Mouse (Mus musculus) ES-E14 (cell line): ENCODE measurements around the gene Fuca2.

Experiments
- CHD2 ChIP-seq: IDR thresholded peaks from 2 replicates; pipeline ENCODE4 v1.6.1; 2014; ENCODE audit warnings: mild to moderate bottlenecking, low read depth, low read length, inconsistent platforms
- ZC3H11A ChIP-seq: IDR thresholded peaks from 2 replicates; pipeline ENCODE4 v1.6.1; 2012; ENCODE audit warnings: low read depth, mild to moderate bottlenecking, inconsistent platforms, low read length, borderline replicate concordance
- ZNF384 ChIP-seq: IDR thresholded peaks from 2 replicates; pipeline ENCODE4 v1.6.1; 2012; ENCODE audit warnings: low read depth, low read length, inconsistent platforms

DNA sequence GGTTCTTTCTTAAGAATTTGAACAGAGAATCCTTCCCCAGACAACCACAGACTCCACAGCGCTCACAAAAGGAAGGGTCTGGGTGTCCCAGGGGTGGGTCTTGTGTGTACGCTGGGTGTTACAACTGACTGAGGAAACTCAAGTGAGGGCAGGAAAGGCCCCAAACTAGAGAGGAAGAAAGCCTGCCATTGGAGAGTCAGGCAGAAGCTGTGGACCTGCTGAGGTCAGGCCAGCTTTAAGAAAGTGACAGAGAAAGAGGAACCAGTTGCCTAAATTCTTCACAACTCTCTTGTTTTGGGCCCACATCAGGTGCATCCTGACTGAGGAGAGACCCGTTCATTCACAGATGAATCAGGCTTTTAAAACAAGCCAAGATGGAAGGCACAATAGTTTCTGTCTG is 29.1 kb upstream of the Fuca2 start:
- TF ChIP-seq ZNF384 (no peak), ZC3H11A (no peak), CHD2 (no peak)
